Mouse (Mus musculus): ENCODE data around the gene Zc3hav1.
"Not testable (repeated sequence)": the region's sequence is repeated elsewhere in the genome, so short reads cannot be mapped to it uniquely, and the experiment has no call there.

Gene Zc3hav1

DNA sequence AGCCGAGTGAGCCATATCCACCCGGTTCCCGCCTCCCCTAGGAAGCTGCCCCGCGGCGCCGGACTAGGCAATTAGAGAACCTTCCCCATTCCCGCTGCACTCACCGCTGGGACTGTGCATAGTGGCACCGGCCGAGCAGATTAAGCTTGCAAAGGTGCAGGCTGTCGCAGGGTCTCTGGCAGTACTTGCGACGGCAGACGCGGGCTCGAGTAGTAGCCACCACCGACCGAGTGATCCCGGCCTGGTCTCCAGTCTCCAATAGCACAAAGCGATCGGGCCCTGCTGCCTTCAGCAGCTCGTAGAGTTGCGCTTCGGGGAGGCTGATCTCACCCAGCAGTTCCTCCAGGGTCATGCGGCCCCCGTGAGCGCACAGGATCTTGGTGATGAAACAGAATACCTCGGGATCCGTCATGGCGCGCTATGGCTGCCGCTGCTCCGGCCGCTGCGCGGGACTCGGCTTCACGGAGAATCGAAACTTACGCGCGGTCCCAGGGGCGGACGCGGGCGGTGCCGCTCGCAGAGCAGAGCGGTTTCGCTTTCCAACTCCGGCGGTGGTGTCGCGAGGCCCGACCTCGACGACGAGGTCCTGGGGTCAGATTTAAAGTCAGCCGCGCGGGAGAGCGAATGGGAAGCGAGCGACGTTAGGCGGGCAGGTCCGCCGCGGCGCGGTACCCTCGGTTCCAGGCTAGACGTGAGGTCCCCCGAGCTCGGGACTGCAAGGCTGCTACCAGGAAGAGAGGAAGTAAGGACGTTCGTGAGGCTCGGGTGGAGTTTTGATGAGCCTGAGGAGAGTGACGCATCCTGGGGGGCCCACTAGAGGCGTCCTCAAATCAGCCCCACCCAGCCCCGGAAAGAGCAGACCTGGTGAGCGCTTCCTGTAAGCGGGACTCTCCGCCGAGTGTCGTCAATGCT, at the start of gene Zc3hav1:
Gene Zc3hav1 (minus strand): TSS at position 793 of the 912 bp plus-strand sequence.
- peak; percentile 90 to 97 for DNase-seq (ENCODE audit: inconsistent age in 2 of 2, low spot score in 1 of 2)

GRCm38 (mm10) chr6:38389671-38390070, 35.3 kb upstream of the Zc3hav1 start:
- peak; percentile 5 to 49 for DNase-seq (ENCODE audit: inconsistent age in 2 of 2, low spot score in 1 of 2)

DNA sequence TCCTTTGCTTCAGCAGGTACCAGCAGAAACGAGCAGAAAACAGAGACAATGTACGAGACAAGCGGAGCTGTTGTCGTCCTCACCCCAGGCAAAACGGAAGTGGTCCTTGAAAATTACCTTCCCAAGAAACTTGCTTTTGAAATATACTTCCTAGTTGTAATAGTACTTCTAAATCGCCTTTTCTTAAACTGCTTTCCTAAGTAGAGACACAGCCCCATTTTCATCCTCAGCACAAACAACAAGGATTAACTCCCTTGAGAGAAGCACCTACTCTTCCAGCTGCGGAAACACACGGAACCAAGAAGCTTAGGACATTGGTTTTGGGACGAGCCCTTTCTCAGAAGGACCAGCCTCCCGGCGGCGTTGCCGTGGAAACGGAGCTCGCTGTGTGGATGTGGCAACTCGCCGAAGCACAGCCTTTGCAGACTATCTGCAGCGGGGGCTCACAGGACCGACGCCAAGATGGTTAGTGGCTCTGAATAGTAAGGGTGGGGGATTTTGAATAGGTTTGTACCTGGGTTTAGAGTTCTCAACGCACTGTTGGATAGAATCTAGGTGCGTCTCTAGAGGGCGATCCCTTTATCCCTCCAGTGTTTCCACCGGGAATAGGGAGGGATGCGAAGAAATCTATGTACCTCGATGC, 26.8 kb upstream of the Zc3hav1 start, which contains the start of gene Ttc26:
Gene Ttc26 (plus strand): TSS at position 341 of the 643 bp plus-strand sequence.
- DNase-seq (ENCODE audit: inconsistent age in 2 of 2, low spot score in 1 of 2), result peak; percentile 86 to 96

GRCm38 (mm10) chr6:38380764-38381128, 26.3 kb upstream of the Zc3hav1 start:
- DNase-seq (ENCODE audit: inconsistent age in 2 of 2, low spot score in 1 of 2), result no peak

GRCm38 (mm10) chr6:38374271-38374670, 19.9 kb upstream of the Zc3hav1 start:
- no peak for DNase-seq (ENCODE audit: inconsistent age in 2 of 2, low spot score in 1 of 2)

DNA sequence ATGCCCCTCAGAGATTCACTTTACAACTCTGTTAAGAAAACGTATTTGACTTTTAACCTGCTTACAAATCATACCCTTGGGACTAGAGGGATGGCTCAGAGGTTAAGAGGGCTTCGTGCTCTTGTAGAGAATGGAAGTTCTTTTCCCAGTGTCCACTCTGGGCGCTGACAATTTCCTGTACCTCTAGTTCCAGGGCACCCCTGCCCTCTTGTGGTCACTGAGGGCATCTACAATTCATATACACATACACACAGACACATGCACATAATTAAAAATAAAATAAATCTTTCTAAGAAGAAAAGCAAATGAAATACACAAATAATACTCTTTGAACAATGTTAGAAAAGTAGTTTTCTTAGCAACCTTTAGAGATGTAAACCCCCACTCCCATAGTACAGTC, 15.5 kb upstream of the Zc3hav1 start:
- DNase-seq (ENCODE audit: inconsistent age in 2 of 2, low spot score in 1 of 2), result no peak

GRCm38 (mm10) chr6:38364121-38364520, 9.7 kb upstream of the Zc3hav1 start:
- DNase-seq (ENCODE audit: inconsistent age in 2 of 2, low spot score in 1 of 2), result no peak

DNA sequence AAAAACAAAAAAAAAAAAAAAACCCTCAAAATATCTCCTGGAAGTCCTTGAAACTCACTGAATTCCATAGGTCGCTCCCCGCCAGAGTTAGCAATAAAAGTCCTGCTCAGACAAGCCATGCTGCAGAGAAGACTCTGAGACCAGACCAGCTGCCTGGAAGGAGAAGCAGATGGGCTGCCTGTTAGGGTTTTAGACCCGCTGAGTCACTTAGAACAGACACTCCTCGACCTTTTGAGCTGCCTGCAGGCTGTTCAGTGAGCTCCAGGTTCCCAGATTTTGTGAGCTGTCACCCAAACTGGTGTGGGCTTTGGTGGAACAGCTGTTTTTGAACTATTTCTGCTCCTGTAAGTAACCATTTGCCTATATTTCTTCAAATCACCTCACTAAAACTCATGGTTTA, 9.0 kb upstream of the Zc3hav1 start:
- no peak for DNase-seq (ENCODE audit: inconsistent age in 2 of 2, low spot score in 1 of 2)

- DNase-seq (ENCODE audit: inconsistent age in 2 of 2, low spot score in 1 of 2), result no peak
These were observed 7.5 kb upstream of the Zc3hav1 start for GRCm38 (mm10) chr6:38361937-38362336.

DNA sequence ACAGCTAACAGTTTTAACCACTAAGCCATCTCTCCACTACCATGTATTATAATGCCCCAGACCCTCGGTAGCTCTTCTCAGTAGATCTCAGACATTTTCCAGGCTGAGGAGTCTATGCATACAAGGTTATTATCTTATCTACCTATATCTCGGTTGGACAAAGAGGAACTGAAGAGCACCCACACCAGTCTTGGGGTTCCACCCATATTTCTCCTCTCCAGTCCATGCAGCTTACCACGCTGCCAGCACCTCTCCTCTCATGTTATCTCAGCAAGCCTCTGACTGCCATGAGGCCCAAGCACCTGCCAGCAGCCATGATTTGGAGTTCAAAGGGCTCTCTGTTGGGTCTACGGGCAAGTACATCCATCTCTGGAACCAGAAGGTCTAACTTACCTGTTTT, 6.7 kb upstream of the Zc3hav1 start:
- no peak for DNase-seq (ENCODE audit: inconsistent age in 2 of 2, low spot score in 1 of 2)

DNA sequence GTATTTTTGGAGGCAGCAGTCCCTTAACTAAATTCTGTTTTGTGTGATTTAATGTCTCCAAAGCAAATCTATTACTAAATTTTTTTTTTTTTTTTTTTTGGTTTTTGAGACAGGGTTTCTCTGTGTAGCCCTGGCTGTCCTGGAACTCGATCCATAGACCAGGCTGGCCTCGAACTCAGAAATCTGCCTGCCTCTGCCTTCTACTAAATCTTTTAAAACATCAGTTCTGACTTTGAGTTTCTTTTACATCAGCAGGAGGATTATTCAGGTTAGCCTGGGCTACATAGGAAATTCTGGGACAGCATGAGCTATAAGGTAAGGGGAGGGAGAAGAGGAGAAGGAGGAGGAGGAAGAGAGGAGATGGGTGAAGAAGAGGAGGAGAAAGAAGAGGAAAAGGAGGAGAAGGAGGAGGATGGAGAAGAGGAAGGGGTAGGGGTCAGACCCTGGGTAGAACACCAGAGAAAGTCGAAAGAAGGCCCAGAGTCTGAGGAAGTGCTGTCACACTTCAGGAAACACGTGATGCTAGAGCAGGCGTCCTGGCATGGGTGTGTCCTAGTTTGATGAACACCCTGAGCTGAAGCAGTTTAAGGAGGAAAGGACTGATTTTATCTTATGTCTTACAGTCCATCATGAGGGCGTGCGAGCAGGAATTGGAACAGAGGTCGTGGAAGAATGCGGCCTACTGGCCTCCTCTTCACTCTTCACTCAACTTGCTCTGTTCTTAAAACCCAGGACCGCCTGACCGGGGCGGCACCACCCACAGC, 5.5 kb upstream of the Zc3hav1 start:
- peak in 1 of 2 experiments; percentile 25 for DNase-seq (ENCODE audit: inconsistent age in 2 of 2, low spot score in 1 of 2)

- DNase-seq (ENCODE audit: inconsistent age in 2 of 2, low spot score in 1 of 2), result not testable (repeated sequence)
These were observed 4.8 kb upstream of the Zc3hav1 start for GRCm38 (mm10) chr6:38359044-38359735.

DNA sequence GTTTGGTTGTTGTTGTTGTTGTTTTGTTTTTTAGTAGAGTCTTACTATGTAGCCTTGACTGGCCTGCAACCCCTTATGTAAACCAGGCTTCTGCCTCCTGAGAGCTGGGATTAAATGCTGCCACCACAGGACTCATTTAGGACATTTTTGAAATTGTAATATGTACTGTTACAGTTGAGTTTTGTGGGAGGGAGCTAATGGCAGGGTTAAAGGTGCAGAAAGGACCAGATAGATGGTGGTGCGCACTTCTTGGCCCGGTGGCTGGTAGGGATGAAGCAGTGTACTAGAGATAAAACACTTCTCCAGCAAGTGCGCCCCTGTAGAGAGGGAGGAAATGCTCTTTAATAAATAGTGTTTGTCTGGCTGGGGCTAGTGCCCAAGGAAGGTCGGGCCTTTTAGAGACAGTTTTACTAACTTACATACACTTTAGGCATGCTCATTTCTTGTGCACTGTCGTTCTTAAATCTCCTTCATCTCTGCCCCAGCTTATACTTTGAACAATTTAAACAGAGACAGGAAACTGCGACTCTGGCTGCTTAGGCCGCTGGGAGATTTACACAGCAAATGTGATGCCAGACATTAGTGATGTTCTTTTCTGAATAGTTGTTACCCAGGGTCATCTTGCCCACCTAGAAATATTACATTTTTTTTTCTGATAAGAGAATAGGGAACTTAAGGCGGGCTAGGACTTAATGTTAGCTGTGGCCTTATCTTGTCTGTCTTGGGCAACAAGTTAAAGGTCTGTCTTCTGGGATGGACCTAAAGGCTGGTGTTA, 4.0 kb upstream of the Zc3hav1 start:
- no peak for DNase-seq (ENCODE audit: inconsistent age in 2 of 2, low spot score in 1 of 2)

- DNase-seq (ENCODE audit: inconsistent age in 2 of 2, low spot score in 1 of 2), result no peak
These were observed 3.3 kb upstream of the Zc3hav1 start for GRCm38 (mm10) chr6:38357603-38358252.

DNA sequence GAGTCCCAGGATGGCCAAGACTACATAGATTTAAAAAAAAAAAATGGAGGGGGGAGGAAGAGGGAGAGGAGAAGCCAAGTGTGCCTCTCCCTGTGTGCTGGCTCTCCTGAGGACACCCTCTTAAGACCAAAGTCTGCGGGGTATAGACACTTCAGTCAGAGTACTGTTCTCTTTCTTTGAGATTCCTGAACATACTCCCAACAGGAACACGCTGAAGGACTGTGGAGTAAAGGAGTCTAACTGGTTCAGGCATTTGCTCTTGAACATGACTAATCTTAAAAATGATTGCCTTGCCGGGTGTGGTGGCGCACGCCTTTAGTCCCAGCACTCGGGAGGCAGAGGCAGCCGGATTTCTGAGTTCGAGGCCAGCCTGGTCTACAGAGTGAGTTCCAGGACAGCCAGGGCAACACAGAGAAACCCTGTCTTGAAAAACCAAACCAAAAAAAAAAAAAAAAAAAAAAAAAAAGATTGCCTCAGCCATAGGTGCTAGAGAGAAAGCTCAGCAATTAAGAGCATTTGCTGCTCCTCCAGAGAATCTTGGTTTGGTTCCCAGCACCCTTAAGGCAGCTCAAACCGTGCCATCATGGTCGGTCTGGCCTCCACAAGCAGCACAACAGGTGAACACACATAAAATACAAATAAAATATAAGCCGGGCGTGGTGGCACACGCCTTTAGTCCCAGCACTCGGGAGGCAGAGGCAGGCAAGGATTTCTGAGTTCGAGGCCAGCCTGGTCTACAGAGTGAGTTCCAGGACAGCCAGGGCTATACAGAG, 2.4 kb upstream of the Zc3hav1 start:
- not testable (repeated sequence) for DNase-seq (ENCODE audit: inconsistent age in 2 of 2, low spot score in 1 of 2)

DNA sequence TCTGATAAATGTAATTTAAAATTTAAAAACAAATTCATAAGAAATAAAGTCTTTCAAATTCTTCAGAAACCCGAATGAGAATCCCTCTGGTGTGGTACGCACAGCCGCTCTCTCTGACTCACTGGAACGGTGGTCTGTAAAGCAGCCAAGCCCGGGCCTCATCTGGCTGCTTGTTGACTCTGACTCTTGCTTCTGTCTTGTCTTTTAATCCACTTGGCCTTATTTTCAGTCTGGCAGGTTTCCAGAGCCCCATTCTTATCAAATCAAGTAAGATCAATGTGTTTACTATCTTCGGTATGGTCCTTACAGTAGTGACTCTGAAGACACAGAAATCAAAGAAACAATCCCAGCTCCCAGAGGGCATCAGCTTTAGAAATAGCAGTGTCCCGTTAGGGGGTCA, 1.5 kb upstream of the Zc3hav1 start:
- DNase-seq (ENCODE audit: inconsistent age in 2 of 2, low spot score in 1 of 2), result peak; percentile 43 to 54

- peak in 1 of 2 experiments; percentile 71 for DNase-seq (ENCODE audit: inconsistent age in 2 of 2, low spot score in 1 of 2)
These were observed 986 bp upstream of the Zc3hav1 start for GRCm38 (mm10) chr6:38355354-38355823.

DNA sequence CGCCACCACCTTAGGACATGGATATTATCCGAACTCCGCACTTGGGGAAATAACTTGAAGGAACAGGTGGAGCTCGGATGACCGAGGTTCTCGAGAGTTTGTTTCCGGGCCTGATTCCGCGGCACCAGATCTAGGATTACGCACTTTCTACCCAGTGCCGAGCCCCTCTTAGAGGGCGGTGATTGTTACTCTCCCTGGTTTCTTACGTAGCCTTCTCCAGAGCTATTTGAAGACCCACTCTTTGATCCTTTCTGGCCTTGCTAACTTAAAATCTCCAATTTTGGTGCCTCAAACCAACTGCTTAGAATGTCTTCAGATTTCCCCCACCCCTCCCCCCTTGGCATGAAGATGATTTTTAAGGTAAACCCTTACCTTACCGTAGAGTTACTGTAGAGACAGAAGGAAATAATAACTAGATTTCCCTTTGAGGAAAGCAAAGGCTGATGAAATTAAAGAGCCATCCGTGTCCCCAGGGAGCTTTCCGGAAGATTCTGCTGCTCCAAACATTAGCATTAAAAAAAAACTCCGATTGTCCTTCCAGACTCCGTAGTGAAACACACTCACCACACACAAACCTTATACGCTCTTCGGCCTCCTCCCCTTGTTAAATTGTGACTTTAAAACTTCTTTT, 435 bp upstream of the Zc3hav1 start:
- no peak for DNase-seq (ENCODE audit: inconsistent age in 2 of 2, low spot score in 1 of 2)
